Mouse (Mus musculus): ENCODE measurements around the gene 5730522E02Rik. TPM values are rescaled to one million over a fixed set of nuclear protein-coding genes. Genes with fewer than 3 reads are reported as not detected.

The 5730522E02Rik gene
- polyA plus RNA-seq, 1 experiment from 2014 or later: 2.7 TPM

GRCm38 (mm10) chr11:26170572-26170971 is 40.0 kb downstream of the 5730522E02Rik start:
- Histone ChIP-seq H3K36me3 (no peaks in the 10 kb centered on the region), H3K27me3 (replicated peaks) (no peaks in the 10 kb centered on the region), H3K9me3 (no peaks in the 10 kb centered on the region), H3K4me2 (no peak overlapping the region), H3K4me3 (replicated peaks) (no peak overlapping the region), H3K27ac (no peak overlapping the region), H3K9ac (no peak overlapping the region), H3K4me1 (no peaks in the 10 kb centered on the region)
- WGBS: 88% methylated on average over 2 of the region's 2 CpGs
- no peak for ATAC-seq (ENCODE audit: insufficient read depth, low FRiP score, low read depth)

GRCm38 (mm10) chr11:26167609-26167971 is 43.0 kb downstream of the 5730522E02Rik start:
- H3K9ac ChIP-seq: no peak overlapping the region
- H3K4me3 ChIP-seq (replicated peaks): no peak overlapping the region
- H3K9me3 ChIP-seq: no peaks in the 10 kb centered on the region
- no peak overlapping the region for H3K4me2 ChIP-seq
- no peaks in the 10 kb centered on the region for H3K27me3 ChIP-seq (replicated peaks)
- 0 out of 2 replicates have a peak, but pooled peaks have one; percentile 10 for ATAC-seq (ENCODE audit: insufficient read depth, low FRiP score, low read depth)
- no peaks in the 10 kb centered on the region for H3K4me1 ChIP-seq
- H3K27ac ChIP-seq: no peak overlapping the region
- no peaks in the 10 kb centered on the region for H3K36me3 ChIP-seq
- 65% methylated on average over 7 of the region's 7 CpGs for WGBS

- peak; percentile 72 for ATAC-seq (ENCODE audit: insufficient read depth, low FRiP score, low read depth)
- no peaks in the 10 kb centered on the region for H3K9me3 ChIP-seq
- H3K9ac ChIP-seq: no peak overlapping the region
- no peak overlapping the region for H3K4me3 ChIP-seq (replicated peaks)
- H3K27ac ChIP-seq: no peak overlapping the region
- H3K4me1 ChIP-seq: no peaks in the 10 kb centered on the region
- H3K27me3 ChIP-seq (replicated peaks): no peaks in the 10 kb centered on the region
- H3K36me3 ChIP-seq: no peaks in the 10 kb centered on the region
- H3K4me2 ChIP-seq: no peak overlapping the region
- WGBS: 72% methylated on average over 4 of the region's 4 CpGs
Observed at GRCm38 (mm10) chr11:26166966-26167608, 43.5 kb downstream of the 5730522E02Rik start.

- no peak for ATAC-seq (ENCODE audit: insufficient read depth, low FRiP score, low read depth)
- Histone ChIP-seq H3K9me3 (no peaks in the 10 kb centered on the region), H3K27ac (no peak overlapping the region), H3K9ac (no peak overlapping the region), H3K4me1 (no peaks in the 10 kb centered on the region), H3K4me2 (no peak overlapping the region), H3K36me3 (no peaks in the 10 kb centered on the region), H3K27me3 (replicated peaks) (no peaks in the 10 kb centered on the region), H3K4me3 (replicated peaks) (no peak overlapping the region)
- 82% methylated on average over 5 of the region's 5 CpGs for WGBS
Observed at GRCm38 (mm10) chr11:26164651-26165259, 45.8 kb downstream of the 5730522E02Rik start.

GRCm38 (mm10) chr11:26161354-26161753 is 49.2 kb downstream of the 5730522E02Rik start:
- Histone ChIP-seq H3K9me3 (no peaks in the 10 kb centered on the region), H3K9ac (no peak overlapping the region), H3K4me2 (no peak overlapping the region), H3K4me1 (no peaks in the 10 kb centered on the region), H3K27me3 (replicated peaks) (no peaks in the 10 kb centered on the region), H3K4me3 (replicated peaks) (no peak overlapping the region), H3K36me3 (no peaks in the 10 kb centered on the region), H3K27ac (no peak overlapping the region)
- WGBS: 49% methylated on average over 5 of the region's 5 CpGs
- ATAC-seq (ENCODE audit: insufficient read depth, low FRiP score, low read depth): peak; percentile 43; the same call in 1 of the 2 replicates

GRCm38 (mm10) chr11:26159033-26159432 is 51.5 kb downstream of the 5730522E02Rik start:
- Histone ChIP-seq H3K9ac (no peak overlapping the region), H3K4me2 (no peak overlapping the region), H3K4me3 (replicated peaks) (no peak overlapping the region), H3K36me3 (no peaks in the 10 kb centered on the region), H3K9me3 (no peaks in the 10 kb centered on the region), H3K27ac (no peak overlapping the region), H3K27me3 (replicated peaks) (no peaks in the 10 kb centered on the region), H3K4me1 (no peaks in the 10 kb centered on the region)
- no peak for ATAC-seq (ENCODE audit: insufficient read depth, low FRiP score, low read depth)
- WGBS: 61% methylated on average over 3 of the region's 3 CpGs

GRCm38 (mm10) chr11:26140024-26140423 is 70.5 kb downstream of the 5730522E02Rik start:
- Histone ChIP-seq H3K27me3 (replicated peaks) (no peaks in the 10 kb centered on the region), H3K36me3 (no peaks in the 10 kb centered on the region), H3K27ac (no peak overlapping the region), H3K4me2 (no peak overlapping the region), H3K9me3 (no peaks in the 10 kb centered on the region), H3K9ac (no peak overlapping the region), H3K4me1 (no peaks in the 10 kb centered on the region), H3K4me3 (replicated peaks) (no peak overlapping the region)
- WGBS: 84% methylated on average over 3 of the region's 3 CpGs
- ATAC-seq (ENCODE audit: insufficient read depth, low FRiP score, low read depth): no peak

GRCm38 (mm10) chr11:26138013-26138412 is 72.5 kb downstream of the 5730522E02Rik start:
- H3K36me3 ChIP-seq: no peaks in the 10 kb centered on the region
- H3K27ac ChIP-seq: no peak overlapping the region
- no peak overlapping the region for H3K4me2 ChIP-seq
- H3K9me3 ChIP-seq: no peaks in the 10 kb centered on the region
- no peak overlapping the region for H3K9ac ChIP-seq
- 89% methylated on average over 1 of the region's 1 CpGs for WGBS
- no peak overlapping the region for H3K4me3 ChIP-seq (replicated peaks)
- H3K27me3 ChIP-seq (replicated peaks): no peaks in the 10 kb centered on the region
- ATAC-seq (ENCODE audit: insufficient read depth, low FRiP score, low read depth): no peak
- no peaks in the 10 kb centered on the region for H3K4me1 ChIP-seq

- 41% methylated on average over 11 of the region's 11 CpGs for WGBS
- Histone ChIP-seq H3K4me2 (no peak overlapping the region), H3K4me1 (no peaks in the 10 kb centered on the region), H3K9ac (no peak overlapping the region), H3K27ac (no peak overlapping the region), H3K4me3 (replicated peaks) (no peak overlapping the region), H3K27me3 (replicated peaks) (no peaks in the 10 kb centered on the region), H3K9me3 (no peaks in the 10 kb centered on the region), H3K36me3 (no peaks in the 10 kb centered on the region)
- ATAC-seq (ENCODE audit: insufficient read depth, low FRiP score, low read depth): no peak
Observed at GRCm38 (mm10) chr11:26130911-26131310, 79.7 kb downstream of the 5730522E02Rik start.

- Histone ChIP-seq H3K36me3 (no peaks in the 10 kb centered on the region), H3K9me3 (no peaks in the 10 kb centered on the region), H3K4me2 (no peak overlapping the region), H3K27ac (no peak overlapping the region), H3K4me1 (no peaks in the 10 kb centered on the region), H3K4me3 (replicated peaks) (no peak overlapping the region), H3K27me3 (replicated peaks) (no peaks in the 10 kb centered on the region), H3K9ac (no peak overlapping the region)
- 62% methylated on average over 2 of the region's 2 CpGs for WGBS
- no peak for ATAC-seq (ENCODE audit: insufficient read depth, low FRiP score, low read depth)
Observed at GRCm38 (mm10) chr11:26129054-26129453, 81.5 kb downstream of the 5730522E02Rik start.

GRCm38 (mm10) chr11:26128385-26128784 is 82.2 kb downstream of the 5730522E02Rik start:
- H3K9ac ChIP-seq: no peak overlapping the region
- H3K4me2 ChIP-seq: no peak overlapping the region
- no peaks in the 10 kb centered on the region for H3K9me3 ChIP-seq
- no peak overlapping the region for H3K27ac ChIP-seq
- H3K4me1 ChIP-seq: no peaks in the 10 kb centered on the region
- no peak overlapping the region for H3K4me3 ChIP-seq (replicated peaks)
- WGBS: 34% methylated on average over 2 of the region's 2 CpGs
- H3K27me3 ChIP-seq (replicated peaks): no peaks in the 10 kb centered on the region
- no peaks in the 10 kb centered on the region for H3K36me3 ChIP-seq
- ATAC-seq (ENCODE audit: insufficient read depth, low FRiP score, low read depth): no peak

- no peak for ATAC-seq (ENCODE audit: insufficient read depth, low FRiP score, low read depth)
- no peaks in the 10 kb centered on the region for H3K27me3 ChIP-seq (replicated peaks)
- H3K9me3 ChIP-seq: no peaks in the 10 kb centered on the region
- H3K9ac ChIP-seq: no peak overlapping the region
- H3K4me1 ChIP-seq: no peaks in the 10 kb centered on the region
- H3K27ac ChIP-seq: no peak overlapping the region
- H3K4me3 ChIP-seq (replicated peaks): no peak overlapping the region
- no peaks in the 10 kb centered on the region for H3K36me3 ChIP-seq
- no peak overlapping the region for H3K4me2 ChIP-seq
Observed at GRCm38 (mm10) chr11:26125923-26126322, 84.6 kb downstream of the 5730522E02Rik start.

Data from stomach, embryonic 15.5 days (tissue).